Mouse (Mus musculus) spleen, adult 2 months (tissue): ENCODE data around the gene Akr1cl.

Experiments used
- CTCF ChIP-seq: fragments of 200-500 bp; IDR thresholded peaks from 2 replicates; pipeline ENCODE4 v1.5.1; 2011; ENCODE audit warnings: mild to moderate bottlenecking, inconsistent platforms; ENCODE audit not compliant: insufficient read depth, insufficient read length, insufficient replicate concordance; ENCODE audit errors: extremely low read depth
- POLR2A ChIP-seq: fragments of 200-500 bp; IDR thresholded peaks from 2 replicates; pipeline ENCODE4 v1.6.1; 2011; ENCODE audit warnings: low read depth, low read length, inconsistent platforms

DNA sequence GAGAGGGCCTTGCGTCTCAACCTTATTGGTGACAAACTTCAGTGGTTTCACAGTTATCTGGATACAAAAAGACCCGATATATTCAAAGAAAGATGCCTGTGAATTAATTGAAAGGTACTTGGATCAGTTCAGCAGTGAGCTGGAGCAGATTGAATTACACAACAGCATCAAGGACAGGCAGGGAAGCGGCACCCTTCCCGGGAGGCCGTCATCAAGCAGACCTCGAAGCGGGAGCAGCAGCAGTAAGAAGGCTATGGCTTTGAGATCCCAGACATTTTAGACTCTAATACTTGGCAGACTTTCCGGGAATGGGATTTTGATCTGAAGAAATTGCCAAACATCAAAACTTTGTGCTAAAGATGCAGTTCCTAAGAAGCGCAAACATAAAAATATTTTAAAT is 4.4 kb downstream of the Akr1cl start:
- TF ChIP-seq POLR2A (no peak), CTCF (no peak)
